Mouse (Mus musculus) adipocyte (in vitro differentiated cells): ENCODE data around the gene Vmn1r119.
"Not testable (repeated sequence)": the region's sequence is repeated elsewhere in the genome, so short reads cannot be mapped to it uniquely, and the experiment has no call there.

Experiments used
- DNase-seq: peaks from one replicate; pipeline ENCODE4 v3.0.0-alpha.2; 2016; ENCODE audit warnings: low spot score

Vmn1r119 gene

GRCm38 (mm10) chr7:21012355-21012754 lies at the start of gene Vmn1r119:
Gene Vmn1r119 (minus strand): TSS chr7:21012455.
- DNase-seq = not testable (repeated sequence)

GRCm38 (mm10) chr7:21053684-21054083 lies 41.4 kb upstream of the Vmn1r119 start, which contains the start of gene Vmn1r120:
Gene Vmn1r120 (minus strand): TSS chr7:21053784.
- DNase-seq = not testable (repeated sequence)
